Mouse (Mus musculus) cerebellum, adult 11-12 months (tissue): Measurements from ENCODE around the gene Osbpl3.
"Not testable (repeated sequence)": the region's sequence is repeated elsewhere in the genome, so short reads cannot be mapped to it uniquely, and the experiment has no call there.

Source experiments
- DNase-seq: peaks from one replicate; pipeline ENCODE4 v3.0.0; 2022

The Osbpl3 gene

DNA sequence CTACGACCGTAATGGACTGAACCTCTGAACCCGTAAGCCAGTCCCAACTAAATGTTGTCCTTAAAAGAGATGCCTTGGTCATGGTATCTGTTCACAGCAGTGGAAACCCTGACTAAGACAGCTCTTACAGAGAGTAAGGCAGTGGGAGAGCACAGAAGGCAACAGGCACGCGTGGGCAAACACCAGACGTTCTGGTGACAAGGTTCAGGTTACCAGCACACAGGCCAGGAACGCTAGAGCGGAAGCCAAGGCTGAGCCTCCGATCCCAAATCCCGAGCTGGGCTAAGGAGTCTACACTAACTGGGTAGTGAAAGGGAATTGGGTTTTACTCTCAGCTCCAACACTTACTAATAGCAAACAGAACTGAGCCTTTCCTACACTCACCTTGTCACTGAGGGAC, 3.8 kb downstream of the Osbpl3 start:
- no peak for DNase-seq

DNA sequence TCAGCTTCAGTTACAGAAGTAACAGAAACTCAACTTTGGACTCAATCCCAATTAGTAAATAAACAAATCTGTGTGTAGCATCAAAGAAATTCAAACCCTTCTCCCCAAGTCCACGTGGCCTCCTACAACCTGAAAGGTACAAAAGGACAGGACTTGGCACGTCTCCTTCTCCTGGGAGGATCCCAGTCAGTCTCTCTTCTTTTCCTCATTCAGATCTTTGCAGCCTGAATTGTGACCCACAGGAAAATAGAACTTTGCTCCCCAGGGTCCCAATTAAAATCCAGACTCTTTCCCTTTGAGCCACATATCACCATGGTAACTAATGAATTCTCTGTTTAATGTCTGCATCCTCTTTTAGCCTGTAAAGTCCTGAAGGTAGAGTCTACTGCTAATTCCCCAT, 10.4 kb downstream of the Osbpl3 start:
- DNase-seq: no peak

DNA sequence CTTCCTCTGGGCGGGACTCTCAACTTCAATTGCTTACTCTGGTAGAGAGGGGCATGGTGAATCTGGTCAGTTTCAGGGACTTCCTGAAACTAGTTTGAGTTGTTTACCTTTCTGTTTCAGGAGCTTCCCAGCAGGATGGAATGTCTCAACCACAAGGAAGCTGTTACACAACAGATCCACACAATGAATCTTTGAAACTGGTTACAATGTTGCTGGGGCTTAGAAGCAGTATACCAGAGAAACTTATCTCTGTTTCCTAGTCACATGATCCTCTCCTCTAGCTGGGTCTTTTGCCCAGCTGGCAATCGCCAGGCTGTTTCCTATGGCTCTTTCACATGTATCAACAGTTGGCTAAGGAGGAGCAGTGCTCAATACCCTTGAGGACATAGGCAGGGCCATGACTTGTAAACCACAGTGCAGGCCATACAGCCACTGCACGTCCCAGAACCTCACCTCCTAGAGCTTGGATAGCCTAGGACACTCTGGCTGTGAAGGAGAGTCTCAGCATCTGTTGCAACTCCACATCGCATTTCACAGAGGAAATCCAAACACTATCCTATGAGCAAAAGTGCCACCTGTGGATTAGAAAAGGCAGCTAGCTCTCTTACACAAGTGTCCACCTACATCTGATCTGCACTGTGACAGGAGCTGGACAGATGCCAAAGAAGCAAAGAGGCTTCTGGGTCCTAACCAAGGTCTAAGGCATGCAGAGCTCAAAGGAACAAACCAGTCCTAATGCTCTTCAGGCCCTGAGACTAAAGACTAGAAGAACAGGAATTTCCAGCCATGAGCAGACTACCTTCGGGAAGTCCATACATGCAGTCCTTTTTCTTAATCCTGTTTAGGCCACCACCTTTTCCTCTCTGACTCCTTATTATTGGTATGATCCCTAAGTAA, 14.8 kb downstream of the Osbpl3 start:
- no peak for DNase-seq

DNA sequence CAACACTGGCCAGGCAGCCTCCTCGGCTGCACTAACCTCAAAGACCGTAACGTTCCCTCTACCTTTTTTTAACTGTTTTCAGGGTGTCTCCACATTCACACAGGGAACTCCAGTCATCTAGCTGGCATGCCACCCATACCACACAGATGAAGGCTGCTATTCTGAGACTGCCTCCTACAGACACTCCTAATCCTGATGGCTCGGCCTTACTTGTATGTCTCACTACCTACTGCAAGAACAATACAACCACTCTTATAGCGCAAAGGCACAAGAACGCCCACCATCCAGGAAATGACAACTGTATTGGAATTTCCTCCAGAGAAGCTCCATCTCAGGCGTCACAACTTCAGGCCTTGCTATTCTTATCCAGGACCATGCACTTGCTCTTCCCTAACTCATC, 15.8 kb downstream of the Osbpl3 start:
- DNase-seq: no peak

DNA sequence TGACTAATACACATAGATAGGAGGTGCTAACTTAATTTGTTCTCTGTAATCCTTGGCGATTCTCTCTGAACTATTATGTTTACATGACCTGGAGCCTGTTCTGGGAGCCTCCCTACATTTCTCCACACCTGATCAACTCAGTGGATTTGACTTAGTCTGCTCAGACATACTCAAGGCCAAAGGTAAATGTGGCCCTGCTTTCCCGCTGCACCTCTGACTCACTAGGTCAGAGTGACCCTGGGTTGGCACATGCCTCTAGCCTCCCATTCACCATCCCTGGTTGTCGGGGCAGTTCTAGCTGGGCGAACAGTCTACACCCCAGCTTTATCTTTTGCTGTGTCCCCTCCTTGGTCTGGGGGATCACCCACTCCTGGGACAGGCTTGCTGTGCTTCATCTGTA, 17.1 kb downstream of the Osbpl3 start:
- DNase-seq: not testable (repeated sequence)

DNA sequence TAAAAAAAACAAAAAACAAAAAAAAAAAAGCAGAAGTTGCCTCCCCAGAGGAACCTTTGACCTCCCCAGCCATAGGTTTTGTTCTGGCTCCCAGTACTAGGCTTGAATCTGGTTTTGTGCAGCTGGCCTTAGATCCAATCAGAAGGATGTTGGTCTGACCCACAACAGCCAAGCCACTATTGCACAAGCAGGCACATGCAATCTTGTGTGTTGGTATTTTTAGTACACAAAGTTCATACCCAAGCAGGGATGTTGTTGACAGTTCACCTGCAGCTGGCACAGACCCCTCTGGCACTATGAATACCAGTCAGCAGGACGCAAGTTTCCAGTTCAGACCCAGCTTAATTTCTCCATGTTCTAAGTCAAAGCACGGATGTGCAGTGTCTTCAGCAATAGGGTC, 18.2 kb downstream of the Osbpl3 start:
- DNase-seq: no peak

DNA sequence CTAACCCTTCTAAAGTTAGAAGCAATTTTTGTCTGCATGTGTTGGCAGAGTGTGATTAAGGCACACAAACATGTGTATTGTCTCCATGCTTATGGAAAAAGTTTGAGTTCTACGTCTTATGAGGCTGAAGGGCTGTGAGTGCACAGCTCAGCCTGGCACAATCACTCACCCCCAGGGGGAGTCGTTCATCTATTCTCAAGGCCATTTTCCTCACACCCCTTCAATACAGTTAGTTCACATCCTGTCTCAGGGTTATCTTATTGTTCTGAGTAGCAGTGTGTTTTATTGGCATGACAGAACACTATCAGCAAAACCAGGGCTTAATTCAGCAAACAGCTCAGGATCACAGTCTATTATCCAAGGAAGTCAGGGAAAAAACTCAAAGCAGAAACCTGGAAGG, 19.3 kb downstream of the Osbpl3 start:
- no peak for DNase-seq

DNA sequence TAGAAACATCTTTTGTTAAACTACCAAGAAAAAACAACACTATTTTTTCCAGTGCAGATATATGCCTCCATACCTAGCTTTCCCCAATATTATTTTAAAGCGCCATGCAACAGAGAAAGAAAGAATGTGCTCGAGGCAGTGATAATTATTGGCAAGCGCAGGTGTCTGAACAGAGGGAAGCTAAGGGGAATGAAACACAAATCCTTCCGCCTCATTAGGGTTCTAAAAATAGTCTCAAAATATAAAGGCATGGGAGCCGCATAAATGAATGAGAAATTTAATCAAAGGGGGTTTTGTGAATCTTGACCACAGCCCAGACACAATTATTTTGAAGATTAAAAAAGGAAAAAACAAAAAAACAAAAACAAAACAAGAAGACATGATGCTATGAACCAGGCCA, 23.5 kb downstream of the Osbpl3 start:
- DNase-seq: no peak

DNA sequence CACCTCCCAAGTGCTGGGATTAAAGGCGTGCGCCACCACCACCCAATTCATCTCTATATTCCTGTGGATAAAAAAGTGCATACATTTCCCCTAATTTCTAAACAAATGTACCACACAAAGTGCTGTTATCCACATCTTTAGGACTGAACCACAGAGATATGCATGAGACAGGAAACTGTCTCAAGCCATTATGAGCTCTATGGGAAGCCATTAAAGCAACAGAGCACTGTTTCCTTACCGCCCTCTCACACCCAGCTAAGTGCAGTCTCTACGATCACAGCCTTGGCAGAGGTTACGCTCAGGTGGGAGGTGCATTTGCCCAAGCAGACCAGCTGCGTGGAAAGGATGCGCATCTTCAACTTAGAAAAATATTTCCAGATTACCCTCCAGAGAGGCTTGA, 26.7 kb downstream of the Osbpl3 start:
- DNase-seq: no peak

DNA sequence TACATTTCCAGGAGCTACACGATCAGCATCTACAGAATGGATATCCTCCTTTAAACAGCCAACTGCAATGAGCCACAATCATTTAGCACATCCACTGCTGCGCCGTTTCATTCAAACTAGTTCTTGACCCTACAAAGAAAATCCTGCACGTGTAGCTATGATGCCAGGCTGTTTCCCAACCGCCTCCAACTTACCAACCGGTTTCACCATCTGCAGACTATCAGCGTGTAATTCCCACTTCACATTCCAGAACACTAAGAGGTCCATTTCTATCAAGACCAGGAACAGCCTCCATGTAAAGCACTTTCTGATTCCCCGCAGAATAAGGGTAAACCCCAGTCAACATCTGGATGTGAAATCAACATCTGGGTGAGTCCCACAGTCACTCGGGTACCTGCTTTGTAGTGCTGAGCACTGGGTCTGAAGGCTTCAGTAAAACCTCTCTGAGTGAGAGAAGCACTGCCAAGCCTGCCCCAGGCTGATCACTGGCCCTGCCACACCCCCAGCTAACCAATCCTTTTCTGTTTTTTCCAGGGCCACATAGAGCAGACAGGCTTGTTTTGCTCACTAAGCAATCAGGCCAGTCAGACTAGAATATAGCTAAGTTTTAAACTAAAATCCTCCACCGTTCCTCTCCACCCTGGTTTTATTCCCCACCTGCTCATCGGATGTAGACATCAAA, 28.8 kb downstream of the Osbpl3 start:
- DNase-seq: no peak

DNA sequence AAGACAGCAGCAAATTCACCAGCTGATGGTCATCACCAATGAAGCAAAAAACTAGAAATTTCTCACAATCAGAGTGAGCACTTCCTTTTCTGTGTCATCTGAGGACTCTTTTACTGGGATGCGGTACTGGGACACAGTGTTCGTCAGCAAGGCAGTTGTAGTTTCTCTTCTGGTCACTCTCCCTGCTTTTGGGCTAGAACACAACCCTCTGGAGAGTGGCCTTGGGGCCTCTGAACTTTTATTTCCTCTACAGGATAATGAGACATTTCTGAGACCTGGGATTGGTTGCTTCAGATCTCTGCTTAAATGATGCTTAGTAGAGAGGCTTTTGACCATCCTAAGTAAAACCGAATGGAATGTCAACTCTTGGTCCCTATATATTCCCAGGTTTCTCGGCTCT, 29.4 kb downstream of the Osbpl3 start:
- DNase-seq: no peak

DNA sequence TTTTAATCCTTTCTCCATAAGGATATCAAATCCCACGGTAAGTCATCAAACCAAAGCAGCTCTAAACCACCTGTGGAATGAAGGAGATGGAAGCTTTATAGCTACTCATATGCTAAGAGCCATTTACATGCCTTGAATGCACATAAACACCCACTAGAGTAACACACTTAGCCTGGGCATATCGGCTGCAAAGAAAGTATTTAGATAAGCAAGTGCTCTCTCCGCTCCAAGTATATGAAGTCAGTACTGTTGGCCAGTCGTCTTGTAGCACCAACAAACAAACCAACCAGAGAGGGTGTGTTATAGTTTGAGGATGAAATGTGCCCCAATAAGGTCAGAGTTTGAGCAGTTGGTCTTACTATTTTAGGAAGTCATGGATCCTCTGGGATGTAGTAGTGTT, 31.7 kb downstream of the Osbpl3 start:
- DNase-seq: no peak

DNA sequence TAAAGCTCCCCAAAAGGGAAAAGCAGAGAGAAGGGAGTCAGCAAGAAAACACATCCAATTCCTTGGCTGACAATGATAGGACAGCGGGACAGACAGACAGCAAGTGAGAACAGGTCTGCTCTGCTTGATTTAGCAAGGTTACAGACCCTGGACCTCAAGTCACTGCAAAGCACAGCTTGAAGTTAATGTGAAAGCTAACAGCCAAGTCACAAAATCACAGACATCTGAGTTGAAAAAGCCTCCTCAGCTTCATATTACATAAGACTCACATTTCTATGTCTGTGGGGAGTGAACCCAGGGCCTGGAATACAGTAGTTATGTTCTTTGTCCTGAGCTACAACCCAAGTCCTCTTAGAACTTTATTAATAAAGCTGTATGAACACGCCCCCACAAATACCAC, 35.6 kb downstream of the Osbpl3 start:
- no peak for DNase-seq

DNA sequence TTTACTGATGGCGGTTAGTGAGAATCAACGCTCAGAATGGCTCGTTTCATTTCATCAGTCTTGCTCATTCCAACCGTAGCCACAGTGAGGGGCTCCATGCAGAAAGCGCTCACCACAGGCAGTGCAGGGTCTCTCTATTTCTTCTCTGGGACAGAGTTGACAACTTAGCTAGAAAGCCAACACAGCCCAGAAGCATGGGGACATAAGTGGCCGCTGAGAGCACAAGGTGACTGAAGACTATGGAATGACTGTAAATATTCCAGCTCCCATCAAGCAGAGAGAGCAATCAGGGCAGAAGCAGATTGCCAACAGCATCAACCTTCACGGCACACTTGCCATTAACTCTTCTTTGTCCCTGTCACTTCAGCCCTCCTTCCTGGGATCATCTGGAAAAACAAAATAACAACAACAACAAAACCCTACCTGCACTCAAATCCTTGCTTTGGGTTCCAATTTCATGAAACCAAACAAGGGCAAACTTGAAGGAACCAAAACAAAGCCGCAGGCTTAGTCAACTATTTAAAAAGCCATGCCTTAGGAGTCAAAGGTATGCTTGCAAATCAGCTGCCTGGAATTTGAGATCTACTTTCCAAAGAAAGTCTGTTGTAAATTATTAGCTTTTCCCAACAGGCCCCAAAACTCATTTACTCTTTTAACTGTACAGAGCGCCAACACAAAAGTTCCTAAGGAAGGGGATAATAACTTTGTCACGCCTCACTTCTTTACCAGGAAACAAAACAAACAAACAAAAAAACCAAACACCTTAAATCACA, 36.3 kb downstream of the Osbpl3 start:
- DNase-seq: no peak

DNA sequence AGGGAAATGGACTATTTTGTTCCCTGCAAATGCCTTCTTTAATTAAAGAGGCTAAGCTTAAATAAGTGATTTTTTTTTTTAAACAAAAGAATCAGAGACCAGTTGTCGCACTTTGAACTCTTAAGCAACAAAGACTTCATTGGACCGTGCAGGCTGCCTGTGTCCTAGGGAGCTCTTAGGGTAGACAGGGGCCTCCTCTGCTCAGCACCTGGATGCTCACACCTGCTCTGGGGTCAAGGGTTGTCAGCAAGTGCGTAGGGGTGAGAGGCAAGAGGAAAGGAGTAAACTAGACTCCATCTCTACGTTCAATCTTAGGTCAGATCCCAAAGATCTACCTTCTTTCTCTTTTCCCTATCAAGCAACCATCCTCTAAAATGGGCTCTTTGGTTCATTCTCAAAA, 37.0 kb downstream of the Osbpl3 start:
- DNase-seq: no peak

DNA sequence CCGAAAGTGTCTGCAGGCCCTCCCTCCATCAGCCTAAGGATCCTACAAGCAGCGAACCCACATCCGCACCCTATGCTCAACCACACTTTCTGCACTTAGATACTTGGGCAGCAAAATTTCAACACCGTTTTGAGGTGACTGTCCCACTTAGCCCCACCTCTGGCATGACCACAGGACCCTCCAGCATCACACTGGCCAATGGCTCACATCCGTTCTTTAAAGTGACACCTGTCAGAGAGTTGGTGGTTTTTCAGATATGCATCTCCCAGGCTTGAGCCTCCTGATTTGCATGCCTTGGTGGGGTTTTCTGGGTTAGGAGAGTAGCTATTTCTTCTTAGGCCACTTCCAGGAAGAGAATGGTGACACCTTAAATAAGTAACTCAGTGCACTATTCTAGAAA, 39.1 kb downstream of the Osbpl3 start:
- no peak for DNase-seq

DNA sequence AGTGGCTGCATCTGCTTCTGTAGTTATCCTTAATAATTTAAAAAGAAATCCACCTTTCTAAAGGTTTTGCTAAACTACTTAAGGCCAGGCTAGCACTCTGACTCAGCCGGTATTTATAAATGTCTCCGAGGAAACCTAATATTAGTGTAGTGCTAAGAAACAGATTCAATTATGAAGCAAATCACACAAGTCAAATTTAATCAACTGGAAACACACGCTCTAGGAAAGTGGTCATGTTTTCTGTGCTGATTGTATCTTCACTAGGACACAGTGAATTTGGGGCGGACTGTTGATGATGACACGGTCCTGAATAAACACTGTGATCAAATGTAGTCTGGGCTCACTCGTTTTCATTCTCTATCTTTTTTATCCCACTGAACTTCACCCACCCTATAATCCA, 40.6 kb downstream of the Osbpl3 start:
- no peak for DNase-seq

DNA sequence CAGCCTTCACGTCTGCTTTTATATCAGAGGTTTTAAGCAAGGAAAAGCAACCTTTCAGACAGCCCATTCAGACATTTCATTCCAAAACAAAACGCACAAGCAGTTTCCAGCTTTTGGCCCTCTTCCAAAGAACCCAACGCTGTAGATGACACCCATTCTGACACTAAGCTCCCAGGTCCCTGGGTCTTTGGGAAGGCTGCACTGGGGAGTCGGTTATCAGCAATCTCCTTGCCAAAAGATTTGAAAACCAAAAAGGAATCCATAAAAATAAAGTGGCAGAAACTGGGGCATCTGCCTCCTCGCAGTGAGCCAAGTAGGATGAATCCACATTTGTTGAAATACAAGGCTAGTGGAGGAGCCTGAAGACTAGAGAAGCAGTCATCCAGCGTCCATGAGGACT, 41.5 kb downstream of the Osbpl3 start:
- DNase-seq: no peak

DNA sequence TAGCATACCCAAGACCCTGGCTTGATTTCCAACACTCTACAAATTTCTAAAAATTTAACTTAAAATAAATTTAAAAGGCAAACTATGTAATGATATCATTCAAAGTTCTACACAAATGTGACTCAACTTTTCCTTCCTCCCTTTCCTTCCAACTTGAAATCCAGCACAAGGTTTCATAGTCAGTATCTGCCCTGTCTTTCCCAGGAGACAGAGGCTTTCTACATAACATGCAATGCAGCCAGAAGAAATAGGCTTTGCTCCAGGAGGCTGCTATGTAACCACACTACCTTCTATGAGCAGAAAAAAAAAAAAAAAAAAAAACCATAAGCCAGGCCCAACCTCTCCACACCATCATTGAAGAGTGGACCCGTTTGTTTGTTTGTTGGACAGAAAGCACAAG, 42.6 kb downstream of the Osbpl3 start:
- no peak for DNase-seq

DNA sequence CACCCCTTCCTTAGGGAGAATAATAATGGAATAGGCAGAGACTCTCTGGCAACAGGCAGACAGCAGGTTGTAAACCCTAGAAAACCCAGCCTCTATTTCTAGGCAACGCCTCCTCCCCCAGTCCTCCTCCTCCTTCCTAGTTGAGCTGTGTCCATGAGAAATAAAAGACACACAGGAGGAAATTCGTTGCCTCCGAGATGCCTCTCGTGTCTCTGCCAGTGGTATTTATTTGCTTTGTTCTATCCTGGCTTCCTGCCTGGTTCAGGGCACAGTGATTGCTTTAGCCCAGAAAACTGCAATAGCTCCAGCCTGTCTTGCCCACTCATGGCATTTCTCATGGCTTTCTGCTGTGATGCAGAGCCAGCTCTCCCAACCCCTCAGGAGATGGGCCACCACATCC, 43.8 kb downstream of the Osbpl3 start:
- DNase-seq: peak; percentile 63

DNA sequence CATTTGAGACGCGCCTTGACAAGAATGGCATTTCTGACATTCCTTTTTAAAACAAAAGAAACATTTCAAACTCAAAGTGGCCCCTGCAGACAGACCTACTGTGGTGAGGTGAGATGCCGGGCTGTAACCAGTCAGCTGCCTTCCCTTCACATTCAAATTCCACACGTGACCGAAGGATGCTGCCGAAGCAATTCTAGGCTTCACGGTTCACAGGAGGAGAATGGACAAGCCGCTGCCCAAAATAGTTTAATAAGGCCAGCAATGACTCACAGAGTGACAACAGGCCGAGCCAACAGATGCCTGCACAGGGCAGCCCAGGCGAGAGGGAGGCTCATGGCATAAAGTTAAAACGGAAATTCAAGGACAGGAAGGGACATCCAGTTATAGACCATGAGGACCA, 51.3 kb downstream of the Osbpl3 start:
- peak; percentile 70 for DNase-seq

DNA sequence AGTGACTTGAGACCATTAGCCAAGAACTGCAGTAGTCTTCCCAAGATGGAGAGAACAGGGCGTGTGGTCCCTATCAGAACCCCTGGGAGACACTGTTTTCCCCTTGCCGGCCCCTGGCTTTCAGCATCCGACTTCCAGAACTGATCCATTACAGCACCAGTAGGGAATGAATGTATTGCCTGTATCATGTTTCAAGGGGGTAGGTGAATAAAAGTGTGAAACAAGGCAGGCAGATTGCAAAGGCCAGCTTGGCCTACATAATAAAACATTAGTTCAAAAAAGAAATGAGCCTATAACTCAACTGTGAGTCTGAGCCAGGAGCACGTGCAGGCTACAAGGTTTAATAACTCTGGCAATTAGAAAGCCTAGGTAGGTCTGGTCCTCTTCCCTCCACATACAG, 52.5 kb downstream of the Osbpl3 start:
- no peak for DNase-seq

DNA sequence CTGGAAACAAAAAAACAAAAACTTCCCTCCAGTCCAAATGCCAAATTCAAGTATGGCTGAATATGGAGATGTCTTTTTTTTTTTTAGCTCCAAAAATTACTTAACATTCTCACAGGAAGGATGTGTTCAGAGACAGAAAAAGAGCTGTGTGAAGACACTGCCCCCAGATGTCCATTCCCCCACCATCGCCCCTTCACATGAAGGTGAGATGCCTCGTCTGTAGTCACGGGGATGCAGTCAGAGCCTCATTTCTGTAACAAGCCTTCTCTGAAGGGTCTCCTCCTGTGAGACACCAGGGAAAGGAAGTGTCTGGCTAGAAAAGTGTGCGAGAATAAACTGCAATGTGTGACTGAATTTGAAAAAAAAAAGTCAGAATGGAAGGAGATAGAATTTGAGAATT, 53.1 kb downstream of the Osbpl3 start:
- DNase-seq: no peak

DNA sequence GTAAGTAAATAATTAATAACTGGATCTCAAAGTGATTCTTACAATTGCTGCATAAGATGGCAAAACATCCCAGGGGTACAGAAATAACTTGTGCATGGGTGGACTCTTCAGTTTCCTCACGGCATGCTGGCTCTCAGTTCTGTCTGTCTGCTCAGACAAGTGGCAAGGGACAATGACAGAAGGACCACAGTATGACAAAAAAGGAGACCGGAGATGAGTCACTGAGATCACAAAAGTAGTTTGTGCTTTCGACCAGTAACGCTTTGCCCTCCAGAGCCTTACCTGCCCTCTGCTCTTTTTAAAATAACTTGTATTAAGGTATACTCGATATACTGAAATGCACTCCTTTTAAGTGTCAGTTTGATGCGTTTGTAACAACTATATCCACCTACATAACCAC, 55.8 kb downstream of the Osbpl3 start:
- DNase-seq: no peak
